Mouse (Mus musculus) neutrophil, adult 5-6 weeks (primary cell): ENCODE results near the gene Serpini2. TPM values are rescaled to one million over a fixed set of nuclear protein-coding genes. Genes with fewer than 3 reads are reported as not detected.

ENCODE experiments used
- total RNA-seq: library from RNA; stranded (forward); fragments of 200-1000 nt; gene quantifications from 2 replicates; pipeline ENCODE4 v1.2.3, GENCODE M21; 2017

The Serpini2 gene
- total RNA-seq, 1 experiment from 2014 or later: not detected

Other genes starting within 250 kb of the Serpini2 start
- not detected in 2 replicates for gene Zbbx, start 105.0 kb downstream of the Serpini2 start, total RNA-seq
- 0.35 and 0.86 TPM in 2 replicates for gene Wdr49, start 212.1 kb upstream of the Serpini2 start, total RNA-seq